Mouse (Mus musculus) small intestine, adult 2 months (tissue): Measurements from ENCODE around the gene Gla. TPM values are rescaled to one million over a fixed set of nuclear protein-coding genes. Genes with fewer than 3 reads are reported as not detected.

Experiments
- H3K27ac ChIP-seq: fragments of 200-500 bp; 2 replicates; pipeline ENCODE4 v1.5.1; 2012; ENCODE audit warnings: low read depth, low read length, control low read depth, inconsistent platforms; ENCODE audit not compliant: insufficient read depth
- H3K27me3 ChIP-seq: fragments of 200-500 bp; 2 replicates; pipeline ENCODE4 v1.6.1; 2012; ENCODE audit warnings: mild to moderate bottlenecking, moderate library complexity, low read length, inconsistent platforms; ENCODE audit not compliant: control insufficient read depth, insufficient read depth
- H3K36me3 ChIP-seq: fragments of 200-500 bp; 2 replicates; pipeline ENCODE4 v1.6.1; 2012; ENCODE audit warnings: mild to moderate bottlenecking, low read length, control low read depth, inconsistent platforms; ENCODE audit not compliant: control insufficient read depth, insufficient read depth
- H3K4me1 ChIP-seq: fragments of 200-500 bp; 2 replicates; pipeline ENCODE4 v1.6.1; 2012; ENCODE audit warnings: low read length, inconsistent platforms, mixed read lengths; ENCODE audit not compliant: control insufficient read depth, insufficient read depth, insufficient read length
- H3K4me3 ChIP-seq: fragments of 200-500 bp; 2 replicates; pipeline ENCODE4 v1.5.1; 2012; ENCODE audit warnings: low read depth, mild to moderate bottlenecking, control low read depth, inconsistent platforms, low read length, moderate library complexity
- CTCF ChIP-seq: fragments of 200-500 bp; IDR thresholded peaks from 2 replicates; pipeline ENCODE4 v1.5.1; 2012; ENCODE audit warnings: low read depth, mild to moderate bottlenecking, control low read depth, inconsistent platforms, low read length, moderate library complexity, mixed read lengths; ENCODE audit not compliant: insufficient replicate concordance, insufficient read length; ENCODE audit errors: extremely low read depth
- POLR2A ChIP-seq: fragments of 200-500 bp; IDR thresholded peaks from 2 replicates; pipeline ENCODE4 v1.6.1; 2012; ENCODE audit warnings: low read depth, mild to moderate bottlenecking, control low read depth, inconsistent platforms, low read length, moderate library complexity
- WGBS: fragments of 180-500 bp; shearing (Covaris S2); methylation state at CpG from one replicate; pipeline ENCODE4 v1.1.7; 2018; 5-methylcytosine and 5-hydroxymethylcytosine counted together
- polyA plus RNA-seq: library from polyadenylated mRNA; depleted of rRNA; stranded (reverse); fragments of >200 nt; gene quantifications from 2 replicates; pipeline ENCODE4 v1.2.3, GENCODE M21; 2012

Gla gene
- polyA plus RNA-seq, 1 experiment, result 0.98 TPM

- 75% methylated on average over 14 of the region's 14 CpGs for WGBS
- no peaks in the 10 kb centered on the region for H3K4me1 ChIP-seq
- peak overlapping the region; percentile 22; the same call in 1 of the 2 replicates for H3K27ac ChIP-seq
- no peaks in the 10 kb centered on the region for H3K27me3 ChIP-seq
- H3K36me3 ChIP-seq, result no peaks in the 10 kb centered on the region
- no peak for TF ChIP-seq POLR2A
- no peak for TF ChIP-seq CTCF
- H3K4me3 ChIP-seq, result no peak overlapping the region
These were observed 20.2 kb downstream of the Gla start for GRCm38 (mm10) chrX:134580528-134581305.

GRCm38 (mm10) chrX:134577896-134578295, 23.0 kb downstream of the Gla start:
- WGBS, result 47% methylated on average over 4 of the region's 4 CpGs
- Histone ChIP-seq H3K4me1 (no peaks in the 10 kb centered on the region), H3K36me3 (no peaks in the 10 kb centered on the region), H3K27me3 (no peaks in the 10 kb centered on the region), H3K27ac (no peak overlapping the region), H3K4me3 (no peak overlapping the region)
- TF ChIP-seq CTCF (no peak), POLR2A (no peak)

- no peak overlapping the region for H3K4me3 ChIP-seq
- TF ChIP-seq CTCF (no peak), POLR2A (no peak)
- no peak overlapping the region for H3K27ac ChIP-seq
- 73% methylated on average over 8 of the region's 8 CpGs for WGBS
- H3K4me1 ChIP-seq, result no peaks in the 10 kb centered on the region
- H3K36me3 ChIP-seq, result no peaks in the 10 kb centered on the region
- H3K27me3 ChIP-seq, result no peaks in the 10 kb centered on the region
These were observed 34.2 kb downstream of the Gla start for GRCm38 (mm10) chrX:134566536-134567222.

- 83% methylated on average over 4 of the region's 4 CpGs for WGBS
- H3K27ac ChIP-seq, result no peak overlapping the region
These were observed 36.6 kb downstream of the Gla start for GRCm38 (mm10) chrX:134564326-134564725.

GRCm38 (mm10) chrX:134554425-134554824, 46.5 kb downstream of the Gla start:
- no peaks in the 10 kb centered on the region for H3K36me3 ChIP-seq
- no peaks in the 10 kb centered on the region for H3K27me3 ChIP-seq
- H3K27ac ChIP-seq, result peak overlapping the region; percentile 69; the same call in 1 of the 2 replicates
- TF ChIP-seq CTCF (no peak), POLR2A (no peak)
- no peaks in the 10 kb centered on the region for H3K4me1 ChIP-seq
- 24% methylated on average over 6 of the region's 6 CpGs for WGBS
- peak overlapping the region; percentile 39; the same call in 1 of the 2 replicates for H3K4me3 ChIP-seq

More at GRCm38 (mm10) chrX:134564326-134564725, 36.6 kb downstream of the Gla start:
- no peaks in the 10 kb centered on the region for H3K36me3 ChIP-seq
- no peaks in the 10 kb centered on the region for H3K4me1 ChIP-seq
- H3K4me3 ChIP-seq, result no peak overlapping the region
- TF ChIP-seq CTCF (no peak), POLR2A (no peak)
- H3K27me3 ChIP-seq, result no peaks in the 10 kb centered on the region

- no peak overlapping the region for H3K27ac ChIP-seq
- H3K4me1 ChIP-seq, result no peaks in the 10 kb centered on the region
- WGBS, result 84% methylated on average over 4 of the region's 4 CpGs
- H3K36me3 ChIP-seq, result no peaks in the 10 kb centered on the region
- TF ChIP-seq POLR2A (no peak), CTCF (no peak)
- no peak overlapping the region for H3K4me3 ChIP-seq
- H3K27me3 ChIP-seq, result no peaks in the 10 kb centered on the region
These were observed 47.6 kb downstream of the Gla start for GRCm38 (mm10) chrX:134553326-134553725.

- 30% methylated on average over 5 of the region's 5 CpGs for WGBS
- Histone ChIP-seq H3K27ac (no peak overlapping the region), H3K36me3 (no peaks in the 10 kb centered on the region), H3K4me3 (no peak overlapping the region), H3K27me3 (no peaks in the 10 kb centered on the region), H3K4me1 (no peaks in the 10 kb centered on the region)
- no peak for TF ChIP-seq POLR2A
- TF ChIP-seq CTCF, result no peak
These were observed 50.0 kb downstream of the Gla start for GRCm38 (mm10) chrX:134550903-134551302.
